Mouse (Mus musculus) lung, postnatal 4 days (tissue): ENCODE measurements around the gene Btg3.

Source experiments
- DNase-seq, 2 experiments: peaks; one replicate each; pipeline ENCODE4 v3.0.0; 2021

The Btg3 gene

GRCm38 (mm10) chr16:78296114-78296513 is 80.9 kb downstream of the Btg3 start:
- DNase-seq = no peak

- DNase-seq = no peak
These were observed 81.4 kb downstream of the Btg3 start for GRCm38 (mm10) chr16:78295601-78296000.

GRCm38 (mm10) chr16:78294606-78295275 is 82.3 kb downstream of the Btg3 start:
- peak; percentile 17 to 45 for DNase-seq

GRCm38 (mm10) chr16:78294051-78294450 is 82.9 kb downstream of the Btg3 start:
- no peak for DNase-seq

- no peak for DNase-seq
These were observed 93.8 kb downstream of the Btg3 start for GRCm38 (mm10) chr16:78283231-78283630.
